Mouse (Mus musculus): ENCODE data around the gene Slc7a8. TPM values are rescaled to one million over a fixed set of nuclear protein-coding genes. Genes with fewer than 3 reads are reported as not detected.
A peak's percentile ranks its signal among the peaks of the same experiment; 100 is the strongest.

Gene Slc7a8
- polyA plus RNA-seq, 2 experiments, result 4.5 to 5.8 TPM

DNA sequence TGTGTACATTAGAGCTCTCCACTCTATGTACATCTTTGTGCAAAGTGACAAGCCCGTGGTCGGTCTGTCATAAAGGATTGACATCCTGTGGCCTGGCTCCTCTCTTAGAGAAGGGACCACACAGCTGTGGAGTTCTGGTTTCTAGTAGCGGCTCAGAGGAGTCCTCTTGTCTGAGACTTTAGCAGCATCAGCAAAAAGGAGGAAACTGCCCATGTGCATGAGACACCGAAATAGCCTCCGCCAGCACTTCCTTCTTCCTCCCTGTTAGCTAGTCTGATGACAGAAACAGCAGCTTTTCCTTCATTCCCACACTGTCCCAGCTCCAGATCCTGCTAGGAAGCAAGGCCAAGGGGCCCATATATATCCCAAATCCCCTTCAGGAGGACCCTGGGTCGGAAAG, 25.4 kb downstream of the Slc7a8 start:
- H3K4me1 ChIP-seq (ENCODE audit: control insufficient read depth, insufficient read depth, low read length), result peaks cover 10% of the 10 kb centered on the region
- H3K27me3 ChIP-seq (ENCODE audit: control insufficient read depth, insufficient read depth, low read length), result no peaks in the 10 kb centered on the region
- H3K36me3 ChIP-seq (ENCODE audit: control insufficient read depth, insufficient read depth, low read length), result no peaks in the 10 kb centered on the region
- no peak overlapping the region for H3K4me2 ChIP-seq (replicated peaks; ENCODE audit: low read depth, low read length, severe bottlenecking)
- no peak for DNase-seq (ENCODE audit: low spot score)
- 82% methylated on average over 6 of the region's 6 CpGs for WGBS
- H3K9me3 ChIP-seq (ENCODE audit: control insufficient read depth, low read length), result no peaks in the 10 kb centered on the region
- H3K4me3 ChIP-seq (replicated peaks; ENCODE audit: low read length), result no peak overlapping the region
- no peak for TF ChIP-seq POLR2A (IDR thresholded peaks at IDR 0.05; ENCODE audit: borderline replicate concordance, extremely low read depth, insufficient read depth, insufficient read length)
- no peak overlapping the region for H3K27ac ChIP-seq (replicated peaks; ENCODE audit: low read depth, low read length)
- ATAC-seq (ENCODE audit: low FRiP score, low read depth), result no peak
- no peak overlapping the region for H3K9ac ChIP-seq (ENCODE audit: low read depth, low read length, severe bottlenecking)

GRCm38 (mm10) chr14:54754602-54755018, 27.1 kb downstream of the Slc7a8 start:
- no peaks in the 10 kb centered on the region for H3K27me3 ChIP-seq (ENCODE audit: control insufficient read depth, insufficient read depth, low read length)
- no peaks in the 10 kb centered on the region for H3K9me3 ChIP-seq (ENCODE audit: control insufficient read depth, low read length)
- H3K36me3 ChIP-seq (ENCODE audit: control insufficient read depth, insufficient read depth, low read length), result no peaks in the 10 kb centered on the region
- 0 out of 2 replicates have a peak overlapping the region, but pooled peaks have one; percentile 55 for H3K27ac ChIP-seq (replicated peaks; ENCODE audit: low read depth, low read length)
- no peak overlapping the region for H3K4me2 ChIP-seq (replicated peaks; ENCODE audit: low read depth, low read length, severe bottlenecking)
- no peak overlapping the region for H3K9ac ChIP-seq (ENCODE audit: low read depth, low read length, severe bottlenecking)
- ATAC-seq (ENCODE audit: low FRiP score, low read depth) (peak; percentile 62; the same call in 1 of the 2 replicates), DNase-seq (ENCODE audit: low spot score) (peak; percentile 56)
- peaks cover 10% of the 10 kb centered on the region for H3K4me1 ChIP-seq (ENCODE audit: control insufficient read depth, insufficient read depth, low read length)
- WGBS, result 27% methylated on average over 6 of the region's 6 CpGs
- H3K4me3 ChIP-seq (replicated peaks; ENCODE audit: low read length), result no peak overlapping the region
- no peak for TF ChIP-seq POLR2A (IDR thresholded peaks at IDR 0.05; ENCODE audit: borderline replicate concordance, extremely low read depth, insufficient read depth, insufficient read length)

DNA sequence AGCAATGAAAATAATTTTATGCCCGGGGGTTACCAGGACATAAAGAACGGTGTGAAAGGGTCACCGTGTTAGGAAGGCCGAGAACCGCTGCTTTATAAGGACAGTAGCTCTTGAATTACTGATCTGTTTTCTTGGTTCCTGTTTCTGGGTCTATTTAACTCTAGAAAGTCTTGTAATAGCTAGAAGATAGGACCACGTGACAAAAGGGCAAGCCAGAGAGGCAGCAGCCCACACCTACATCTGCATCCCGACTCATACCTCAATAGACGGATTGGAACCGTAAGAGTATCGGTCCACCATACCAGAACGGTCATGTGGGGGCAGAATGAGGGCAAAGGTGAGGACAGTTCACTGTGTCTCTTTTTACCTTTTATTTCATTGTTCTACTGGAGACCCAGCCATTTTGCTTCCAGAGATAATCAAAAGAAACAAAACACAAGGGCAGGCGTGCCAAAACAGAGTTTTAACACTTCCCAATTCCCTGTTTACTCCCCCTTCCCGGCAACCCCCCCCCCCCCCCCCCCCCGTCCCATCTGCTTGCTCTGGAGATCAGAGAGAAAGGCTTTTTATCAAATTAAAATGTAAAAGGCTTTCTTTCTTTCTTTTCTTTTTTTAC, 27.7 kb downstream of the Slc7a8 start:
- H3K27ac ChIP-seq (replicated peaks; ENCODE audit: low read depth, low read length), result no peak overlapping the region
- no peak overlapping the region for H3K4me3 ChIP-seq (replicated peaks; ENCODE audit: low read length)
- H3K4me2 ChIP-seq (replicated peaks; ENCODE audit: low read depth, low read length, severe bottlenecking), result no peak overlapping the region
- peaks cover 10% of the 10 kb centered on the region for H3K4me1 ChIP-seq (ENCODE audit: control insufficient read depth, insufficient read depth, low read length)
- H3K9ac ChIP-seq (ENCODE audit: low read depth, low read length, severe bottlenecking), result no peak overlapping the region
- no peaks in the 10 kb centered on the region for H3K9me3 ChIP-seq (ENCODE audit: control insufficient read depth, low read length)
- H3K36me3 ChIP-seq (ENCODE audit: control insufficient read depth, insufficient read depth, low read length), result no peaks in the 10 kb centered on the region
- ATAC-seq (ENCODE audit: low FRiP score, low read depth), result no peak
- no peak for TF ChIP-seq POLR2A (IDR thresholded peaks at IDR 0.05; ENCODE audit: borderline replicate concordance, extremely low read depth, insufficient read depth, insufficient read length)
- no peak for DNase-seq (ENCODE audit: low spot score)
- H3K27me3 ChIP-seq (ENCODE audit: control insufficient read depth, insufficient read depth, low read length), result no peaks in the 10 kb centered on the region
- WGBS, result 67% methylated on average over 14 of the region's 14 CpGs

DNA sequence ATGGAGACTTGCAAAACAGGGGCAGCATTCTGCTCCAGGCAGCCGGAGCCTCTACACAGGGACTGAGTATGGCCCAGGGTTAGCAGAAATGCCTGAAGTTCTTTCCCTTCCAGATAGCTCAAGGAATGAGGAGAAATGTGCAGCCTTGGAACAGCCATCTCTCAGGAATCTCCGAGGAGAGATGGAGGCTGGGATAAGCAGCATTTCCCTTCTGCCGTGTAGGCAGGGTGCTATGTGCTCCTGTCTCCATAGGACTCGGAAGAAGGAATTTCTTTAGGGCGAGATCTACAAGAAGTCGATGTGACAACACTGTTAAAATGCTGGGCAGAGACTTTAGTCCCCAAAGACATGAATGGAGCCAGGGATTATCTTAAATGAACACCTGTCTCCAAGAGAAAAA, 28.8 kb downstream of the Slc7a8 start:
- Histone ChIP-seq H3K4me1 (ENCODE audit: control insufficient read depth, insufficient read depth, low read length) (peaks cover 10% of the 10 kb centered on the region), H3K9me3 (ENCODE audit: control insufficient read depth, low read length) (no peaks in the 10 kb centered on the region), H3K27ac (replicated peaks; ENCODE audit: low read depth, low read length) (no peak overlapping the region), H3K27me3 (ENCODE audit: control insufficient read depth, insufficient read depth, low read length) (no peaks in the 10 kb centered on the region), H3K9ac (ENCODE audit: low read depth, low read length, severe bottlenecking) (no peak overlapping the region), H3K36me3 (ENCODE audit: control insufficient read depth, insufficient read depth, low read length) (no peaks in the 10 kb centered on the region), H3K4me2 (replicated peaks; ENCODE audit: low read depth, low read length, severe bottlenecking) (no peak overlapping the region), H3K4me3 (replicated peaks; ENCODE audit: low read length) (no peak overlapping the region)
- 76% methylated on average over 6 of the region's 6 CpGs for WGBS
- no peak for ATAC-seq (ENCODE audit: low FRiP score, low read depth)
- no peak for TF ChIP-seq POLR2A (IDR thresholded peaks at IDR 0.05; ENCODE audit: borderline replicate concordance, extremely low read depth, insufficient read depth, insufficient read length)
- DNase-seq (ENCODE audit: low spot score), result no peak

DNA sequence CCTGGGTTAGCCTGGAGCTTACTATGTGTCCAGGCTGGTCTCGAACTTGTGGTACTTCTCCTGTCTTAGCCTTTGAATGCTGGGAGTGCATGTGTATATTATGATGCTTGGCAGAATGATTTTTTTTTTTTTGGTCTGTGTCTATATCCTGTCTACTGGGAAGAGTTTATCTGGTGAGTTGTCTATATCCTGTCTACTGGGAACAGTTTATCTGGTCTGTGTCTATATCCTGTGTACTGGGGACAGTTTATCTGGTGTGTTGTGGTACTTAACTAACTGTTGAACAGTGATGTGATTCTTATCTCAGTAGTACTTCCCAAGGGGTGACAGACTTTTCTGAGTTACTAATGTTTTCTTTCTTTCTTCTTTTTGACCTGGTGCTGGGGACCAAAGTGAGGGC, 30.0 kb downstream of the Slc7a8 start:
- H3K4me2 ChIP-seq (replicated peaks; ENCODE audit: low read depth, low read length, severe bottlenecking), result no peak overlapping the region
- no peaks in the 10 kb centered on the region for H3K36me3 ChIP-seq (ENCODE audit: control insufficient read depth, insufficient read depth, low read length)
- peaks cover 10% of the 10 kb centered on the region for H3K4me1 ChIP-seq (ENCODE audit: control insufficient read depth, insufficient read depth, low read length)
- no peaks in the 10 kb centered on the region for H3K9me3 ChIP-seq (ENCODE audit: control insufficient read depth, low read length)
- no peak overlapping the region for H3K27ac ChIP-seq (replicated peaks; ENCODE audit: low read depth, low read length)
- 86% methylated on average over 1 of the region's 1 CpGs for WGBS
- DNase-seq (ENCODE audit: low spot score) (no peak), ATAC-seq (ENCODE audit: low FRiP score, low read depth) (no peak)
- no peaks in the 10 kb centered on the region for H3K27me3 ChIP-seq (ENCODE audit: control insufficient read depth, insufficient read depth, low read length)
- no peak overlapping the region for H3K9ac ChIP-seq (ENCODE audit: low read depth, low read length, severe bottlenecking)
- no peak overlapping the region for H3K4me3 ChIP-seq (replicated peaks; ENCODE audit: low read length)
- no peak for TF ChIP-seq POLR2A (IDR thresholded peaks at IDR 0.05; ENCODE audit: borderline replicate concordance, extremely low read depth, insufficient read depth, insufficient read length)

Measured in limb, embryonic 14.5 days (tissue).